Mouse (Mus musculus) kidney, adult 11 months (tissue): Measurements from ENCODE around the gene Atxn1.
A peak's percentile ranks its signal among the peaks of the same experiment; 100 is the strongest.

ENCODE experiments used
- DNase-seq: peaks from one replicate; pipeline ENCODE4 v3.0.0; 2022

The Atxn1 gene

GRCm38 (mm10) chr13:45820473-45821230 is 144.2 kb downstream of the Atxn1 start:
- DNase-seq = no peak

- DNase-seq = peak; percentile 54
These were observed 148.1 kb downstream of the Atxn1 start for GRCm38 (mm10) chr13:45816670-45817069.

- DNase-seq = no peak
These were observed 154.9 kb downstream of the Atxn1 start for GRCm38 (mm10) chr13:45809777-45810410.

GRCm38 (mm10) chr13:45807593-45808043 is 157.2 kb downstream of the Atxn1 start:
- no peak for DNase-seq

GRCm38 (mm10) chr13:45806600-45807525 is 157.9 kb downstream of the Atxn1 start:
- DNase-seq = no peak

- DNase-seq = no peak
These were observed 158.8 kb downstream of the Atxn1 start for GRCm38 (mm10) chr13:45805915-45806599.

GRCm38 (mm10) chr13:45802620-45803410 is 162.0 kb downstream of the Atxn1 start:
- DNase-seq = peak; percentile 28

- DNase-seq = no peak
These were observed 166.6 kb downstream of the Atxn1 start for GRCm38 (mm10) chr13:45798248-45798647.

- no peak for DNase-seq
These were observed 167.1 kb downstream of the Atxn1 start for GRCm38 (mm10) chr13:45797696-45798095.

- DNase-seq = no peak
These were observed 168.5 kb downstream of the Atxn1 start for GRCm38 (mm10) chr13:45796286-45796685.

GRCm38 (mm10) chr13:45793796-45794195 is 171.0 kb downstream of the Atxn1 start:
- DNase-seq = no peak

- DNase-seq = no peak
These were observed 178.4 kb downstream of the Atxn1 start for GRCm38 (mm10) chr13:45786409-45786808.

- no peak for DNase-seq
These were observed 181.1 kb downstream of the Atxn1 start for GRCm38 (mm10) chr13:45783681-45784080.

- DNase-seq = no peak
These were observed 186.1 kb downstream of the Atxn1 start for GRCm38 (mm10) chr13:45778750-45779149.

- no peak for DNase-seq
These were observed 186.6 kb downstream of the Atxn1 start for GRCm38 (mm10) chr13:45778171-45778570.

GRCm38 (mm10) chr13:45775516-45775915 is 189.3 kb downstream of the Atxn1 start:
- DNase-seq = no peak

GRCm38 (mm10) chr13:45773381-45774168 is 191.2 kb downstream of the Atxn1 start:
- no peak for DNase-seq

- DNase-seq = no peak
These were observed 195.1 kb downstream of the Atxn1 start for GRCm38 (mm10) chr13:45769757-45770156.

- no peak for DNase-seq
These were observed 196.6 kb downstream of the Atxn1 start for GRCm38 (mm10) chr13:45768250-45768649.

GRCm38 (mm10) chr13:45764354-45764753 is 200.5 kb downstream of the Atxn1 start:
- no peak for DNase-seq

- DNase-seq = no peak
These were observed 202.5 kb downstream of the Atxn1 start for GRCm38 (mm10) chr13:45762278-45762677.
